Mouse (Mus musculus): ENCODE data around the gene Pard3. TPM values are rescaled to one million over a fixed set of nuclear protein-coding genes. Genes with fewer than 3 reads are reported as not detected.

Gene Pard3
- polyA plus RNA-seq, 1 experiment from 2014 or later = 7.0 TPM

GRCm38 (mm10) chr8:127378994-127379858 lies 315.5 kb downstream of the Pard3 start:
- H3K36me3 ChIP-seq (ENCODE audit: control insufficient read depth, insufficient read depth) = no peaks in the 10 kb centered on the region
- ATAC-seq (ENCODE audit: low read depth) = no peak

GRCm38 (mm10) chr8:127381259-127381658 lies 317.6 kb downstream of the Pard3 start:
- Histone ChIP-seq H3K4me2 (ENCODE audit: low read depth, low read length) (no peak overlapping the region), H3K4me3 (ENCODE audit: low read depth, low read length) (no peak overlapping the region), H3K27ac (ENCODE audit: low read length) (no peak overlapping the region), H3K4me1 (ENCODE audit: control insufficient read depth, low read depth, low read length) (no peaks in the 10 kb centered on the region), H3K9me3 (replicated peaks; ENCODE audit: control insufficient read depth, low read length) (no peaks in the 10 kb centered on the region), H3K36me3 (ENCODE audit: control insufficient read depth, insufficient read depth) (no peaks in the 10 kb centered on the region), H3K27me3 (ENCODE audit: control insufficient read depth, insufficient read depth, low read depth, low read length) (no peaks in the 10 kb centered on the region), H3K9ac (ENCODE audit: low read depth, low read length) (no peak overlapping the region)
- 60% methylated on average over 3 of the region's 3 CpGs for WGBS (ENCODE audit: insufficient replicate concordance)
- ATAC-seq (ENCODE audit: low read depth) = no peak

More at GRCm38 (mm10) chr8:127378994-127379858, 315.5 kb downstream of the Pard3 start:
- H3K9me3 ChIP-seq (replicated peaks; ENCODE audit: control insufficient read depth, low read length) = no peaks in the 10 kb centered on the region
- no peaks in the 10 kb centered on the region for H3K27me3 ChIP-seq (ENCODE audit: control insufficient read depth, insufficient read depth, low read depth, low read length)
- no peak overlapping the region for H3K27ac ChIP-seq (ENCODE audit: low read length)
- no peak overlapping the region for H3K9ac ChIP-seq (ENCODE audit: low read depth, low read length)
- H3K4me2 ChIP-seq (ENCODE audit: low read depth, low read length) = no peak overlapping the region
- WGBS (ENCODE audit: insufficient replicate concordance) = 56% methylated on average over 11 of the region's 11 CpGs
- H3K4me1 ChIP-seq (ENCODE audit: control insufficient read depth, low read depth, low read length) = no peaks in the 10 kb centered on the region
- no peak overlapping the region for H3K4me3 ChIP-seq (ENCODE audit: low read depth, low read length)

GRCm38 (mm10) chr8:127392700-127393099 lies 329.0 kb downstream of the Pard3 start:
- H3K4me3 ChIP-seq (ENCODE audit: low read depth, low read length) = no peak overlapping the region
- H3K4me1 ChIP-seq (ENCODE audit: control insufficient read depth, low read depth, low read length) = no peaks in the 10 kb centered on the region
- no peaks in the 10 kb centered on the region for H3K9me3 ChIP-seq (replicated peaks; ENCODE audit: control insufficient read depth, low read length)

GRCm38 (mm10) chr8:127395488-127395887 lies 331.8 kb downstream of the Pard3 start:
- Histone ChIP-seq H3K9ac (ENCODE audit: low read depth, low read length) (no peak overlapping the region), H3K27ac (ENCODE audit: low read length) (no peak overlapping the region), H3K9me3 (replicated peaks; ENCODE audit: control insufficient read depth, low read length) (no peaks in the 10 kb centered on the region), H3K4me2 (ENCODE audit: low read depth, low read length) (no peak overlapping the region), H3K4me1 (ENCODE audit: control insufficient read depth, low read depth, low read length) (no peaks in the 10 kb centered on the region), H3K4me3 (ENCODE audit: low read depth, low read length) (no peak overlapping the region), H3K36me3 (ENCODE audit: control insufficient read depth, insufficient read depth) (no peaks in the 10 kb centered on the region), H3K27me3 (ENCODE audit: control insufficient read depth, insufficient read depth, low read depth, low read length) (no peaks in the 10 kb centered on the region)
- no peak for ATAC-seq (ENCODE audit: low read depth)
- WGBS (ENCODE audit: insufficient replicate concordance) = 48% methylated on average over 4 of the region's 4 CpGs

More at GRCm38 (mm10) chr8:127392700-127393099, 329.0 kb downstream of the Pard3 start:
- Histone ChIP-seq H3K4me2 (ENCODE audit: low read depth, low read length) (no peak overlapping the region), H3K27ac (ENCODE audit: low read length) (no peak overlapping the region), H3K27me3 (ENCODE audit: control insufficient read depth, insufficient read depth, low read depth, low read length) (no peaks in the 10 kb centered on the region), H3K36me3 (ENCODE audit: control insufficient read depth, insufficient read depth) (peaks cover 12% of the 10 kb centered on the region), H3K9ac (ENCODE audit: low read depth, low read length) (no peak overlapping the region)
- no peak for ATAC-seq (ENCODE audit: low read depth)

- H3K4me2 ChIP-seq (ENCODE audit: low read depth, low read length) = no peak overlapping the region
- no peaks in the 10 kb centered on the region for H3K27me3 ChIP-seq (ENCODE audit: control insufficient read depth, insufficient read depth, low read depth, low read length)
- H3K4me3 ChIP-seq (ENCODE audit: low read depth, low read length) = no peak overlapping the region
- no peak overlapping the region for H3K9ac ChIP-seq (ENCODE audit: low read depth, low read length)
- no peak for ATAC-seq (ENCODE audit: low read depth)
- H3K36me3 ChIP-seq (ENCODE audit: control insufficient read depth, insufficient read depth) = no peaks in the 10 kb centered on the region
- H3K27ac ChIP-seq (ENCODE audit: low read length) = no peak overlapping the region
- H3K4me1 ChIP-seq (ENCODE audit: control insufficient read depth, low read depth, low read length) = no peaks in the 10 kb centered on the region
- H3K9me3 ChIP-seq (replicated peaks; ENCODE audit: control insufficient read depth, low read length) = no peaks in the 10 kb centered on the region
These were observed 342.1 kb downstream of the Pard3 start for GRCm38 (mm10) chr8:127405815-127406214.

GRCm38 (mm10) chr8:127410606-127411005 lies 346.9 kb downstream of the Pard3 start:
- H3K36me3 ChIP-seq (ENCODE audit: control insufficient read depth, insufficient read depth) = no peaks in the 10 kb centered on the region
- 66% methylated on average over 12 of the region's 12 CpGs for WGBS (ENCODE audit: insufficient replicate concordance)
- no peaks in the 10 kb centered on the region for H3K4me1 ChIP-seq (ENCODE audit: control insufficient read depth, low read depth, low read length)
- H3K27ac ChIP-seq (ENCODE audit: low read length) = no peak overlapping the region
- no peak for ATAC-seq (ENCODE audit: low read depth)
- no peak overlapping the region for H3K4me3 ChIP-seq (ENCODE audit: low read depth, low read length)
- no peaks in the 10 kb centered on the region for H3K27me3 ChIP-seq (ENCODE audit: control insufficient read depth, insufficient read depth, low read depth, low read length)
- no peaks in the 10 kb centered on the region for H3K9me3 ChIP-seq (replicated peaks; ENCODE audit: control insufficient read depth, low read length)
- H3K9ac ChIP-seq (ENCODE audit: low read depth, low read length) = no peak overlapping the region
- H3K4me2 ChIP-seq (ENCODE audit: low read depth, low read length) = no peak overlapping the region

- H3K9ac ChIP-seq (ENCODE audit: low read depth, low read length) = no peak overlapping the region
- H3K36me3 ChIP-seq (ENCODE audit: control insufficient read depth, insufficient read depth) = no peaks in the 10 kb centered on the region
- no peak overlapping the region for H3K4me3 ChIP-seq (ENCODE audit: low read depth, low read length)
- no peak for ATAC-seq (ENCODE audit: low read depth)
- no peaks in the 10 kb centered on the region for H3K4me1 ChIP-seq (ENCODE audit: control insufficient read depth, low read depth, low read length)
- H3K9me3 ChIP-seq (replicated peaks; ENCODE audit: control insufficient read depth, low read length) = no peaks in the 10 kb centered on the region
- WGBS (ENCODE audit: insufficient replicate concordance) = 63% methylated on average over 4 of the region's 4 CpGs
- H3K4me2 ChIP-seq (ENCODE audit: low read depth, low read length) = no peak overlapping the region
- H3K27ac ChIP-seq (ENCODE audit: low read length) = no peak overlapping the region
- no peaks in the 10 kb centered on the region for H3K27me3 ChIP-seq (ENCODE audit: control insufficient read depth, insufficient read depth, low read depth, low read length)
These were observed 347.6 kb downstream of the Pard3 start for GRCm38 (mm10) chr8:127411190-127411848.

- H3K36me3 ChIP-seq (ENCODE audit: control insufficient read depth, insufficient read depth) = no peaks in the 10 kb centered on the region
- no peak overlapping the region for H3K4me2 ChIP-seq (ENCODE audit: low read depth, low read length)
- H3K4me3 ChIP-seq (ENCODE audit: low read depth, low read length) = no peak overlapping the region
- no peaks in the 10 kb centered on the region for H3K27me3 ChIP-seq (ENCODE audit: control insufficient read depth, insufficient read depth, low read depth, low read length)
- H3K4me1 ChIP-seq (ENCODE audit: control insufficient read depth, low read depth, low read length) = no peaks in the 10 kb centered on the region
- H3K27ac ChIP-seq (ENCODE audit: low read length) = no peak overlapping the region
- H3K9me3 ChIP-seq (replicated peaks; ENCODE audit: control insufficient read depth, low read length) = no peaks in the 10 kb centered on the region
- no peak overlapping the region for H3K9ac ChIP-seq (ENCODE audit: low read depth, low read length)
- no peak for ATAC-seq (ENCODE audit: low read depth)
- 55% methylated on average over 7 of the region's 7 CpGs for WGBS (ENCODE audit: insufficient replicate concordance)
These were observed 359.3 kb downstream of the Pard3 start for GRCm38 (mm10) chr8:127423021-127423420.

- no peaks in the 10 kb centered on the region for H3K9me3 ChIP-seq (replicated peaks; ENCODE audit: control insufficient read depth, low read length)
- ATAC-seq (ENCODE audit: low read depth) = no peak
- no peak overlapping the region for H3K27ac ChIP-seq (ENCODE audit: low read length)
- H3K4me2 ChIP-seq (ENCODE audit: low read depth, low read length) = no peak overlapping the region
- H3K9ac ChIP-seq (ENCODE audit: low read depth, low read length) = no peak overlapping the region
- no peaks in the 10 kb centered on the region for H3K27me3 ChIP-seq (ENCODE audit: control insufficient read depth, insufficient read depth, low read depth, low read length)
- WGBS (ENCODE audit: insufficient replicate concordance) = 73% methylated on average over 13 of the region's 13 CpGs
- H3K36me3 ChIP-seq (ENCODE audit: control insufficient read depth, insufficient read depth) = no peaks in the 10 kb centered on the region
- H3K4me3 ChIP-seq (ENCODE audit: low read depth, low read length) = no peak overlapping the region
- no peaks in the 10 kb centered on the region for H3K4me1 ChIP-seq (ENCODE audit: control insufficient read depth, low read depth, low read length)
These were observed 360.7 kb downstream of the Pard3 start for GRCm38 (mm10) chr8:127424211-127424916.

All from liver, embryonic 16.5 days (tissue).